Mouse (Mus musculus): ENCODE results near the gene Cpa1.

GRCm38 (mm10) chr6:30605672-30606071 lies 33.3 kb upstream of the Cpa1 start:
- TF ChIP-seq CTCF (conservative IDR thresholded peaks at IDR 0.05; ENCODE audit: low read length) (no peak), POU5F1 (IDR thresholded peaks at IDR 0.05; ENCODE audit: borderline replicate concordance, low read length) (no peak), NANOG (IDR thresholded peaks at IDR 0.05; ENCODE audit: borderline replicate concordance, low read length) (no peak)

Data from E14TG2a.4 (cell line).